33 mouse cellular contexts compared by ENCODE assay signal in genomic region chr17:34137601-34138000, GRCm38 (mm10). TPM values are rescaled to one million over a fixed set of nuclear protein-coding genes. Genes with fewer than 3 reads are reported as not detected.
"Had no signal": no experiment of that assay in that cellular context is flagged by ENCODE, and none has a peak within 500 bp of the region (broad histone marks: within the 10 kb centered on the region; RNA-seq: fewer than 3 reads in every experiment).

No protein-coding gene starts in this region.

- H3K36me3 ChIP-seq: limb, embryonic 10.5 days; limb, embryonic 12.5 days; limb, embryonic 13.5 days; limb, embryonic 15.5 days; liver, embryonic 12.5 days; liver, embryonic 13.5 days; liver, embryonic 15.5 days; lung, embryonic 15.5 days; midbrain, embryonic 10.5 days; midbrain, embryonic 12.5 days; midbrain, embryonic 13.5 days; midbrain, embryonic 15.5 days; neural tube, embryonic 12.5 days; neural tube, embryonic 13.5 days had no signal

- H3K4me3 ChIP-seq: limb, embryonic 10.5 days; limb, embryonic 12.5 days; limb, embryonic 13.5 days; limb, embryonic 15.5 days; liver, embryonic 12.5 days; liver, embryonic 13.5 days; liver, embryonic 15.5 days; lung, embryonic 15.5 days; megakaryocyte, embryonic 14.5 days; midbrain, embryonic 10.5 days; midbrain, embryonic 12.5 days; midbrain, embryonic 13.5 days; midbrain, embryonic 15.5 days; myocyte; neural tube, embryonic 12.5 days; neural tube, embryonic 13.5 days had no signal

- ATAC-seq: liver, embryonic 12.5 days; liver, postnatal 0 days; lung, postnatal 0 days; midbrain, embryonic 13.5 days; midbrain, embryonic 15.5 days; midbrain, embryonic 16.5 days had no signal

- H3K9me3 ChIP-seq: limb, embryonic 10.5 days; limb, embryonic 12.5 days; limb, embryonic 13.5 days; limb, embryonic 15.5 days; liver, embryonic 12.5 days; liver, embryonic 13.5 days; liver, embryonic 15.5 days; lung, embryonic 15.5 days; megakaryocyte, embryonic 14.5 days; midbrain, embryonic 10.5 days; midbrain, embryonic 12.5 days; midbrain, embryonic 13.5 days; midbrain, embryonic 15.5 days; neural tube, embryonic 12.5 days; neural tube, embryonic 13.5 days had no signal

- H3K27ac ChIP-seq: limb, embryonic 10.5 days; limb, embryonic 12.5 days; limb, embryonic 13.5 days; limb, embryonic 15.5 days; liver, embryonic 12.5 days; liver, embryonic 13.5 days; liver, embryonic 14.5 days; liver, embryonic 15.5 days; lung, embryonic 15.5 days; macrophage; midbrain, embryonic 10.5 days; midbrain, embryonic 12.5 days; midbrain, embryonic 13.5 days; midbrain, embryonic 15.5 days; neural tube, embryonic 12.5 days; neural tube, embryonic 13.5 days had no signal

- DNase-seq: left cerebral cortex, postnatal 4 days; liver; liver, embryonic 13.5 days; liver, postnatal 0 days; lung, adult 18-20 months; lung, adult 2 months; lung, embryonic 14.5 days; lung, postnatal 10 days; lung, postnatal 14 days; lung, postnatal 36 days; lung, postnatal 4 days; midbrain, embryonic 14.5 days had no signal

RNA-seq across cellular contexts. Expression of gene H2-DMb2, which starts 5.5 kb away (rescaled TPM):
- polyA plus RNA-seq: midbrain, embryonic 10.5 days; midbrain, embryonic 11.5 days; myocyte; neural tube, embryonic 11.5 days; neural tube, embryonic 13.5 days had no signal

RNA-seq across cellular contexts. Expression of gene H2-DMb1, which starts 15.3 kb away (rescaled TPM):
- polyA plus RNA-seq: myocyte; neural tube, embryonic 11.5 days; neural tube, embryonic 13.5 days had no signal

RNA-seq across cellular contexts. Expression of gene H2-Oa, which starts 45.5 kb away (rescaled TPM):
- polyA plus RNA-seq: midbrain, embryonic 13.5 days; midbrain, embryonic 14.5 days; midbrain, embryonic 15.5 days had no signal
